Mouse (Mus musculus): ENCODE measurements around the gene Slc7a8. TPM values are rescaled to one million over a fixed set of nuclear protein-coding genes. Genes with fewer than 3 reads are reported as not detected.

Gene Slc7a8
- polyA plus RNA-seq, 1 experiment from 2014 or later: 7.1 TPM

DNA sequence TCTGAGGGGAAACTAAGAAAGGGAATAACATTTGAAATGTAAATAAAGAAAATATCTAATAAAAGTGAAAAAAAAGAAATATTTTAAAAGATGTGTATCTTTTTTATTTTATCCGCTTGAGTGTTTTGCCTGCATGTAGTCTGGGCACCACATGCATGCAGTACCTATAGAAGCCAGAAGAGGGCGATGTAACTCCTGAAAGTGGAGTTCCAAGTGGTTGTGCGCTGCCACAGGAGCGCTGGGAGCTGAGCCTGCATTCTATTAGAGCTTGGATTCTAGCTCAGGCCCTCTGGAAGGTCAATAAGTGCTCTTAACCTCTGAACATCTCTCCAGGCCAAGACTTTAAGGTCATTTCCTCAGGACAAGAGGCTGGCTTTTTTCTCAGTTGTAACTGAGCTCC lies 5.5 kb upstream of the Slc7a8 start:
- no peak overlapping the region for H3K27ac ChIP-seq (ENCODE audit: low read depth, low read length)
- H3K4me3 ChIP-seq (ENCODE audit: low read depth, low read length): no peak overlapping the region
- DNase-seq (ENCODE audit: low spot score): no peak
- H3K36me3 ChIP-seq (ENCODE audit: control insufficient read depth, insufficient read depth, low read length): no peaks in the 10 kb centered on the region
- no peak overlapping the region for H3K4me2 ChIP-seq
- no peaks in the 10 kb centered on the region; the same call in 1 of the 2 replicates for H3K27me3 ChIP-seq (replicated peaks; ENCODE audit: control insufficient read depth, insufficient read depth, low read length)
- no peak overlapping the region for H3K9ac ChIP-seq (ENCODE audit: low read depth, low read length)
- H3K9me3 ChIP-seq (ENCODE audit: control insufficient read depth, low read length): no peaks in the 10 kb centered on the region
- H3K4me1 ChIP-seq (replicated peaks; ENCODE audit: control insufficient read depth, insufficient read depth, low read length): peaks cover 2% of the 10 kb centered on the region; the same call in 1 of the 2 replicates
- ATAC-seq (replicated peaks; ENCODE audit: low FRiP score): no peak
- 60% methylated on average over 4 of the region's 4 CpGs for WGBS

DNA sequence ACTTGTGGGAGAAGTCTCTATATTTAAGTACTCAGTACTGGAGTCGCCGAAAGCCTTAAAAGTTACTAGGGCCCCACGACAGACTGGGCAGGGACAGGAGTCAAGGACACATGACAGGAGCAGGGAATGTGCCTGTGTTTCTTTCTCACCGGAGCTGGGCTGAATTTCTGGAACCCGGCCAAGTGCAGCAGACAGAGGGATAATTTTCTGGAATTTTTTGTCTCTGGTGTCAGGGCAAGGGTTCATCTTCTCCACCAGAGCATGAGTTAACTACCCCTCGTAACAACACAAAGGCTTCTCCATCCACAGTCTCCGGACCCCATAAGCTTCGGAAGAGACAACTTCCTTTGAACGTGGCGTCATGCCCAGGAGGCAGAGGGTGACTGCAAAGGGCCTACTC lies 4.7 kb upstream of the Slc7a8 start:
- H3K27me3 ChIP-seq (replicated peaks; ENCODE audit: control insufficient read depth, insufficient read depth, low read length): peaks cover 3% of the 10 kb centered on the region
- no peak overlapping the region for H3K4me3 ChIP-seq (ENCODE audit: low read depth, low read length)
- no peak for ATAC-seq (replicated peaks; ENCODE audit: low FRiP score)
- H3K4me2 ChIP-seq: no peak overlapping the region
- no peak overlapping the region for H3K9ac ChIP-seq (ENCODE audit: low read depth, low read length)
- no peaks in the 10 kb centered on the region for H3K9me3 ChIP-seq (ENCODE audit: control insufficient read depth, low read length)
- H3K27ac ChIP-seq (ENCODE audit: low read depth, low read length): no peak overlapping the region
- H3K36me3 ChIP-seq (ENCODE audit: control insufficient read depth, insufficient read depth, low read length): no peaks in the 10 kb centered on the region
- 74% methylated on average over 10 of the region's 10 CpGs for WGBS
- peaks cover 2% of the 10 kb centered on the region; the same call in 1 of the 2 replicates for H3K4me1 ChIP-seq (replicated peaks; ENCODE audit: control insufficient read depth, insufficient read depth, low read length)
- DNase-seq (ENCODE audit: low spot score): no peak

DNA sequence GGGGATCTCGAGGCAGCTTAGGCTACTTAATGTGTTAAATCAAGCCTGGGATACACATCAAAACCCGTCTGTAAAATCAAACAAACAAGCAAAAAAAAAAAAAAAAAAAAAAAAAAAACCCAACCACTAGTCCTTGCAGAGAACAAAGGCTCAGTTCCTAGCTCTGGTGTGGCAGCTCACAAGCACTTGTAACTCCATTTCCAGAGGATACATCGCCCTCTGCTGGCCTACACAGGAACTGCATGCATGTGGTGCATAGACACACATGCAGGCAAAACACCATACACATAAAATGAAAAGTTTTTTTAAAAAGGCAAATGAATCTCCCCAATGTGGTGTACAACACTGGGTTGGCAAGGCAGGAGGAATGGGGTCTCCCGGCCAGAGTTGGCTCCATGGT lies 4.2 kb upstream of the Slc7a8 start:
- H3K36me3 ChIP-seq (ENCODE audit: control insufficient read depth, insufficient read depth, low read length): no peaks in the 10 kb centered on the region
- ATAC-seq (replicated peaks; ENCODE audit: low FRiP score) (no peak), DNase-seq (ENCODE audit: low spot score) (peak; percentile 64)
- no peak overlapping the region for H3K9ac ChIP-seq (ENCODE audit: low read depth, low read length)
- H3K4me1 ChIP-seq (replicated peaks; ENCODE audit: control insufficient read depth, insufficient read depth, low read length): peaks cover 2% of the 10 kb centered on the region; the same call in 1 of the 2 replicates
- no peak overlapping the region for H3K27ac ChIP-seq (ENCODE audit: low read depth, low read length)
- H3K27me3 ChIP-seq (replicated peaks; ENCODE audit: control insufficient read depth, insufficient read depth, low read length): peaks cover 9% of the 10 kb centered on the region
- H3K9me3 ChIP-seq (ENCODE audit: control insufficient read depth, low read length): no peaks in the 10 kb centered on the region
- H3K4me2 ChIP-seq: no peak overlapping the region
- WGBS: 55% methylated on average over 4 of the region's 4 CpGs
- H3K4me3 ChIP-seq (ENCODE audit: low read depth, low read length): no peak overlapping the region

DNA sequence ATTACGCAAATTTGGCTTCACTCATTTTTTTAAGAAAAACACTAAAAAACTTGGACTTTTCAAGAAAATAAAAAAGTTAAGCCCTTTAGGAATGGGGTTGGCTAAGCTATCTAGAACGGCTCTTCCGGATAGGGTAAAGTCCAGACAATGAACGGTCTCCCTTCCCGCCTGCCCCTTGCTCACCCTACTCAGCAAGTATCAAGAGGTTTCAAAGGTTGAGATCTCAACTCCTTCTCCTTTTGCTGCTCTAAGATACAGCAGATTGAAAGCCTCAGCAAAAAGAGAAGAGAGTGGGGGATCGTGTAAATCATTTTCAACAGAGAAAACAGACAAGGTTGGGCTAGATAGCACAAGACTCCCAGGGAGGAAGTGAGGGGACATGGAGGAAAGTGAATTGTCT lies 1.2 kb upstream of the Slc7a8 start:
- Histone ChIP-seq H3K4me2 (no peak overlapping the region), H3K9me3 (ENCODE audit: control insufficient read depth, low read length) (no peaks in the 10 kb centered on the region), H3K36me3 (ENCODE audit: control insufficient read depth, insufficient read depth, low read length) (no peaks in the 10 kb centered on the region), H3K27me3 (replicated peaks; ENCODE audit: control insufficient read depth, insufficient read depth, low read length) (peaks cover 23% of the 10 kb centered on the region), H3K27ac (ENCODE audit: low read depth, low read length) (no peak overlapping the region), H3K4me3 (ENCODE audit: low read depth, low read length) (no peak overlapping the region), H3K4me1 (replicated peaks; ENCODE audit: control insufficient read depth, insufficient read depth, low read length) (no peaks in the 10 kb centered on the region), H3K9ac (ENCODE audit: low read depth, low read length) (no peak overlapping the region)
- 73% methylated on average over 6 of the region's 6 CpGs for WGBS
- DNase-seq (ENCODE audit: low spot score): no peak
- no peak for ATAC-seq (replicated peaks; ENCODE audit: low FRiP score)

DNA sequence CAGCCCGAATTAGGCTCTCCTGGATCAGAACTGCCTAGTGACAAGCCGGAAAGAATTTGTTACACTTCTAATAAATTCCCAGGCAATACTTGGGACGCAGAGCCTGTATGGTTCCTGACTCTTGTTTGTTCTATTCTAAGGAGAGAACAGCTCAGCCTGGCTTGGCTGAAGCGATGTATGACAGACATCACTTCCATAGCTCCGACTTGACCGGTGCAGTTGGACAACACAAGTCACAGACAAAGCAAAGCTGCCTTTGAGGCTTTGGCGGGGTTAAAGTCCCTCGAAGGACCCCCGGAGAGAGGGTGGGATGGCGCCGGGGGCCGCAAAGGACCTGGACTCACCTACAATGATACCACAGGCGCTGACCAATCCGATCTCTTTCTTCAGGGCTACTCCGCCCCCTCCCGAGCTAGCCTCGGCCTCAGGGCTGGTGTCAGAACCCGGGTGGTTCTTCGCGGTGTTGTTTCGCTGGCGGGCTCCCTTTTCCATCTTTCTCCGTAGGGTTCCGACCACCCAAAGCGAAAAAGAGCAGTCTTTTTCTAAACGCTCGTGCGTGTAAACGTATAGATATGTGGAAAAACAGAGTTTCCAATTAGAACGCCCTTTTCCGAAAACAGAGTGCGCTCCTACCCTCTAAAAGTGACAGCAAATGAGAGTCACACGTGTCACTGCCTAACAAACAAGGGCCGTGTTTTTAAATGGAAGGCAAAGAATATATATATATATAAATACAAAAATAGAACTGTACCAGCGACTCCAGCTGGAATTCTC lies 723 bp downstream of the Slc7a8 start:
- Histone ChIP-seq H3K9ac (ENCODE audit: low read depth, low read length) (no peak overlapping the region), H3K27me3 (replicated peaks; ENCODE audit: control insufficient read depth, insufficient read depth, low read length) (peaks cover 23% of the 10 kb centered on the region), H3K4me3 (ENCODE audit: low read depth, low read length) (peak overlapping the region; percentile 58), H3K36me3 (ENCODE audit: control insufficient read depth, insufficient read depth, low read length) (no peaks in the 10 kb centered on the region), H3K9me3 (ENCODE audit: control insufficient read depth, low read length) (no peaks in the 10 kb centered on the region), H3K4me1 (replicated peaks; ENCODE audit: control insufficient read depth, insufficient read depth, low read length) (0 out of 2 replicates have a peak, but pooled peaks cover 3% of the 10 kb centered on the region), H3K4me2 (peak overlapping the region; percentile 90), H3K27ac (ENCODE audit: low read depth, low read length) (no peak overlapping the region)
- peak; percentile 59 for DNase-seq (ENCODE audit: low spot score)
- 4% methylated on average over 35 of the region's 35 CpGs for WGBS
- 0 out of 2 replicates have a peak, but pooled peaks have one; percentile 51 for ATAC-seq (replicated peaks; ENCODE audit: low FRiP score)

DNA sequence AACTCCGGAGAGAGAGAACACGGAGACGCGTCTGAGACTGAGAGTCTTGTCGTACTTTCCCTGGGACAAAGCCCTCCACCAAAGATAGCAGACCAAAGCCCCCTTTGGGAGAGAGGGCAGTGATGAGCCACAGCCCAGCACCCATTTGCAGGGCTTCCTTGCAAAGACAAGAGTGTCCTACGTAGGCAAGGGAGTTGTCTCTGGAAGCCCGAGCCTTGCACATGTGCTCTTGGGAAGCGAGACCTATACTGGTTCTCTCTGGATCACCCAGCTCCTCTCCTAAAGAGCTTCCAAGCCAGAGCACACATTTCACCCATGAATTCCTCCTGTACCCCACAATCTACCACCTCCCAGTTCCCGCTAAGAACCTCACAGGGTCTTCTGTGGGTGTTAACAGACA lies 1.7 kb downstream of the Slc7a8 start:
- Histone ChIP-seq H3K4me3 (ENCODE audit: low read depth, low read length) (no peak overlapping the region), H3K4me1 (replicated peaks; ENCODE audit: control insufficient read depth, insufficient read depth, low read length) (0 out of 2 replicates have a peak, but pooled peaks cover 3% of the 10 kb centered on the region), H3K36me3 (ENCODE audit: control insufficient read depth, insufficient read depth, low read length) (no peaks in the 10 kb centered on the region), H3K27ac (ENCODE audit: low read depth, low read length) (no peak overlapping the region), H3K9ac (ENCODE audit: low read depth, low read length) (no peak overlapping the region), H3K4me2 (no peak overlapping the region), H3K9me3 (ENCODE audit: control insufficient read depth, low read length) (no peaks in the 10 kb centered on the region), H3K27me3 (replicated peaks; ENCODE audit: control insufficient read depth, insufficient read depth, low read length) (peaks cover 23% of the 10 kb centered on the region)
- ATAC-seq (replicated peaks; ENCODE audit: low FRiP score): no peak
- DNase-seq (ENCODE audit: low spot score): no peak
- 87% methylated on average over 9 of the region's 9 CpGs for WGBS

DNA sequence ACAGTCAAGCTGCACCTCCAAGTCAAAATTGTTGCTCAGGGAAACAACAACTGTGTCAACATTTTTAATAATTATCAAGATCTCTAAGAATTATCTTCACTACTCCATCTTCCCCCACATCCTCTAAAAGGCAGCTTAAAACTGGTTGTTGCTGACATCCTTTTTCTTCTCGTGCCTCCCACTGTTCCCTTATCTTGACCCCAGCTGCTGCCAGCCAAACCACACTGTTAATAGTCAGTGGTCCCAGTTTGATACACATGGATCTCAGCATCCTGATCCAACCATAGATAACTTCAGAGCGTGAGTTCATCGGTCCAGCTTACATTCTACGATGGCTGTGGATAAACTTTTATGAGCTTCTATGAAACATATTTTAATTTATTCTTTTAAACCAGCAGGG lies 3.9 kb downstream of the Slc7a8 start:
- Histone ChIP-seq H3K36me3 (ENCODE audit: control insufficient read depth, insufficient read depth, low read length) (no peaks in the 10 kb centered on the region), H3K27me3 (replicated peaks; ENCODE audit: control insufficient read depth, insufficient read depth, low read length) (peaks cover 23% of the 10 kb centered on the region), H3K4me3 (ENCODE audit: low read depth, low read length) (no peak overlapping the region), H3K9me3 (ENCODE audit: control insufficient read depth, low read length) (no peaks in the 10 kb centered on the region), H3K27ac (ENCODE audit: low read depth, low read length) (no peak overlapping the region), H3K9ac (ENCODE audit: low read depth, low read length) (no peak overlapping the region), H3K4me1 (replicated peaks; ENCODE audit: control insufficient read depth, insufficient read depth, low read length) (0 out of 2 replicates have a peak, but pooled peaks cover 3% of the 10 kb centered on the region), H3K4me2 (no peak overlapping the region)
- no peak for DNase-seq (ENCODE audit: low spot score)
- ATAC-seq (replicated peaks; ENCODE audit: low FRiP score): no peak
- WGBS: 33% methylated on average over 4 of the region's 4 CpGs

DNA sequence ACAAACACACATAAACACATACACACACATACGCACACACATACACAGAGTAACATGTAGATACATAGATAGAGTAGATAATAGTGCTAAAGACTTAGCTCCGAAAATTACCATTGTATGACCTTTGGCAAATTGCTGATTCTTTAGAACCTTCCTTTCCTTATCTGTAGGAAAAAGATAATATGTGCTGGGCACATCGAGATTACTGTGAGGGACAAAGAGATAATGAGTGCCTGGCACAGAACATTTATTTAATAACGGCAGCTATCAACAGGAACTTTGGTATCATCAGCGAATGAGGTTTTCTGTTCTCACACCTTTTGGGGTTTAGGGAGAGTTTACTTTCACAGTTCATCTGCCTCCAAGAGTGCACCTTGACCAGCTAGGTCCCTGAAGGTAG lies 5.0 kb downstream of the Slc7a8 start:
- peaks cover 23% of the 10 kb centered on the region for H3K27me3 ChIP-seq (replicated peaks; ENCODE audit: control insufficient read depth, insufficient read depth, low read length)
- no peak overlapping the region for H3K4me3 ChIP-seq (ENCODE audit: low read depth, low read length)
- no peak overlapping the region for H3K27ac ChIP-seq (ENCODE audit: low read depth, low read length)
- DNase-seq (ENCODE audit: low spot score) (no peak), ATAC-seq (replicated peaks; ENCODE audit: low FRiP score) (no peak)
- H3K4me2 ChIP-seq: no peak overlapping the region
- H3K4me1 ChIP-seq (replicated peaks; ENCODE audit: control insufficient read depth, insufficient read depth, low read length): 0 out of 2 replicates have a peak, but pooled peaks cover 3% of the 10 kb centered on the region
- no peaks in the 10 kb centered on the region for H3K36me3 ChIP-seq (ENCODE audit: control insufficient read depth, insufficient read depth, low read length)
- 67% methylated on average over 5 of the region's 5 CpGs for WGBS
- H3K9me3 ChIP-seq (ENCODE audit: control insufficient read depth, low read length): no peaks in the 10 kb centered on the region
- H3K9ac ChIP-seq (ENCODE audit: low read depth, low read length): no peak overlapping the region

DNA sequence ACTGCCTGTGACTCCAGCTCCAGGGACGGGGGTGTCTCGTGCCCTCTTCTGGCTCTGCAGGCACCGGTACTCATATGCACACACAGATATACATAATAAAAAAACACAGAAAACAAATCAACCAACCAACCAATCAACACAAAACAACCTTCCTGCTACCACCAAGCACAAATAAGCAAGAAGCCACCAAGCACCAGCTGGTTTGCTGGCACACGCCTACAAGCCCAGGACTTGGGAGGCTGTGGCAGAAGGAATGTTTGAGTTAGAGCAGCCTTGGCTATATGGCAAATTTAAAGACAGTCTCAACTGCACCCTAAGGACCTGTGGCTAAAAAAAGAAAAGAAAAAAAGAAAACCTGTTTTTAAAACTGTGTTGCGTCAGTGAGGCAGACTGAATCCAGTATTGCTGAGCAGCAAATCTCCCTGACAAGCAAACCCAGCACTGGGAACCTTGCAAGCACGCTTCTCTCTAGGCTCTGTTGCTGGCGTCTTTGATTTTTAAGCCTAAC lies 6.2 kb downstream of the Slc7a8 start:
- H3K36me3 ChIP-seq (ENCODE audit: control insufficient read depth, insufficient read depth, low read length): no peaks in the 10 kb centered on the region
- no peak overlapping the region for H3K27ac ChIP-seq (ENCODE audit: low read depth, low read length)
- H3K9ac ChIP-seq (ENCODE audit: low read depth, low read length): no peak overlapping the region
- WGBS: 85% methylated on average over 7 of the region's 7 CpGs
- ATAC-seq (replicated peaks; ENCODE audit: low FRiP score): no peak
- no peak overlapping the region for H3K4me2 ChIP-seq
- H3K4me1 ChIP-seq (replicated peaks; ENCODE audit: control insufficient read depth, insufficient read depth, low read length): 0 out of 2 replicates have a peak, but pooled peaks cover 3% of the 10 kb centered on the region
- no peaks in the 10 kb centered on the region for H3K9me3 ChIP-seq (ENCODE audit: control insufficient read depth, low read length)
- H3K27me3 ChIP-seq (replicated peaks; ENCODE audit: control insufficient read depth, insufficient read depth, low read length): peaks cover 12% of the 10 kb centered on the region
- H3K4me3 ChIP-seq (ENCODE audit: low read depth, low read length): no peak overlapping the region
- no peak for DNase-seq (ENCODE audit: low spot score)
